Mouse (Mus musculus) C3H10T1/2 (cell line): ENCODE data around the gene Naip5. TPM values are rescaled to one million over a fixed set of nuclear protein-coding genes. Genes with fewer than 3 reads are reported as not detected.

Experiments used
- polyA plus RNA-seq, 2 experiments: library from polyadenylated mRNA; unstranded; fragments of >200 nt; fragmentation: generic; extraction: Trizol; gene quantifications; one replicate each; pipeline ENCODE4 v1.2.1; 2012; ENCODE audit warnings: missing spikeins in 2 of 2

Naip5 gene
- under 1 TPM in 1 of 2 experiments, not detected in 1; 0.14 TPM for polyA plus RNA-seq

DNA sequence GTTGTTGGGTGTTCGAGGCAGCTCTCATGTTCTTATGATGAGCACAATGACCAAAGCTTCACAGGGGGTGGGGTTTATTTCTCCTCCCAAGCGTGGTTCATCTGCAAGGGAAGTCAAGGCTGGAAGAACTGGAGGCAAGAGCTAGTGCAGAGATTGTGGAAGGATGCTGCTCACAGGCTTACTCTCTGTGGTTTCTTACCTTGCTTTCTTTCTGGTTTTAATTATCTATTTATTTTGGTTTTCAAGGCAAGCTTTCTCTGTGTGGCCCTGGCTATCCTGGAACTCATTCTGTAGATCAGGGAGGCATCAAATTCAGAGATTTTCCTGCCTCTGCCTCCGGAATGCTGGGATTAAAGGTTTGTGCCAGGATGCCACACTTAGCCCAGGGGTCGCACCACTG lies at the start of gene Naip5:
Gene Naip5, minus strand, starts transcription at position 101 of the 400 bp plus-strand sequence.

DNA sequence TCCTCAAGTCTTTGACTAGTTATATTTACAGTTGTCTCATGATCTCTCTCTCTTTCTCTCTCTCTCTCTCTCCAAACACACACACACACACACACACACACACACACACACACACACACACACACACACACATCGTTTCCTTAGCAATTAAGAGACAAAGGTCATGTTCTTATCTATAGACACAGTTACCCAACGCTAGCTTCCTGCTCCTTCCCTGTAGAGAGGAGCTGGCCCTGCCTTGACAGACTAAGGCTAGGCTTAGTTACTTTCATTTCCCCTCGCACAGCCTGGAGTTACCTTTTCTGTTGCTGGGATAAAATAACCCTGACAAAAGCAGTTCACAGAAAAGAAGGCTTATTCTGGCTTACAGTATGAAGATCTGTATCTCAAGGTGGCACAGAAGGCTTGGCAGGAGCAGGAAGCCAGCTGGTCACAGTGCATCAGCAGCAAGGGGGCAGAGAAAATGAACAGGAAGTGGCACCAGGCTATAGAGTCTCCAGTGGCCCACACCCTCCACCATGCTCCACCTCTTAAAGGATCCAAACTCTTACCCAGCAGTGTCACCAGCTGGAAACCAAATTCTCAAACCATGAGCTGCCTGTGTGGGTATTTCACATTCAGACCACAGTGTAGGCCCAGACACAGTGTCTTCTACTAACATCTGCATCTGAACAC lies 44.3 kb downstream of the Naip5 start, which contains the start of gene Naip2:
Gene Naip2, minus strand, starts transcription at position 434 of the 675 bp plus-strand sequence.

Other genes starting within 250 kb of the Naip5 start
- 10 to 100 TPM in 1 of 2 experiments, 1 to 10 TPM in 1; 3.5 to 25.3 TPM for gene Mccc2, start 230.7 kb downstream of the Naip5 start, polyA plus RNA-seq
- 1 to 10 TPM in 1 of 2 experiments, under 1 TPM in 1; 0.29 to 1.9 TPM for gene Bdp1, start 142.3 kb downstream of the Naip5 start, polyA plus RNA-seq
- gene Serf1, start 138.3 kb downstream of the Naip5 start, polyA plus RNA-seq, result 10 to 100 TPM; 11.5 to 56.4 TPM
- gene Smn1, start 121.5 kb downstream of the Naip5 start, polyA plus RNA-seq, result 10 to 100 TPM; 47.3 to 47.5 TPM
- under 1 TPM; 0.04 to 0.77 TPM for gene Naip2, start 44.2 kb downstream of the Naip5 start, polyA plus RNA-seq
- gene Naip6, start 71.4 kb upstream of the Naip5 start, polyA plus RNA-seq, result under 1 TPM; 0.01 to 0.24 TPM
- under 1 TPM in 1 of 2 experiments, not detected in 1; 0.02 TPM for gene Naip1, start 206.5 kb upstream of the Naip5 start, polyA plus RNA-seq
- 10 to 100 TPM in 1 of 2 experiments, 1 to 10 TPM in 1; 1.3 to 12.3 TPM for gene Gtf2h2, start 246.3 kb upstream of the Naip5 start, polyA plus RNA-seq